Mouse (Mus musculus): ENCODE data around the gene Glmp. TPM values are rescaled to one million over a fixed set of nuclear protein-coding genes. Genes with fewer than 3 reads are reported as not detected.

Glmp gene
- total and polyA plus RNA-seq, 3 experiments = 42.7 to 163 (median 75.6) TPM

DNA sequence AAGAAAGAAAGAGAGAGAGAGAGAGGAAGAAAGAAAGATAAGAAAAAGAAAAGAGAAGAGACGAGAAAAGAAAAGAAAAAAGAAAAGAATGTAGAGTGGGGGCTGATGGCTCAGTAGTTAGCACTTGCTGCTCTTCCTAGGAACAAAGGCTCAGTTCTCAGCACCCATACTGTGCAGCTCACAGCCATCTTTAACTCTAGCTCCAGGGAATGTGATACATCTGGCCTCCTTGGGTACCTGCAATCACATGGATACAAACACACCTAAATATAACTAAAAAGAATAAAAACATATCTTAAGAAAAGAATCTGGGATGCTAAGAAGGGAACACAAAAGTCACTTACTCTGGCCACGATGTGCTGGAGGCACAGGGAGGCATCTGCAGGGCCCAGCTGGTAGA lies 48.7 kb upstream of the Glmp start:
- Histone ChIP-seq H3K27me3 (replicated peaks) (no peaks in the 10 kb centered on the region), H3K4me2 (ENCODE audit: insufficient read depth, low read depth, poor library complexity, severe bottlenecking) (no peak overlapping the region), H3K4me1 (ENCODE audit: control insufficient read depth in 1 of 2, insufficient read depth in 2 of 2) (no peaks in the 10 kb centered on the region), H3K27ac (ENCODE audit: insufficient read depth, low read depth) (no peak overlapping the region), H3K79me2 (replicated peaks; ENCODE audit: control insufficient read depth, extremely low read depth, insufficient read depth, poor library complexity, severe bottlenecking) (no peaks in the 10 kb centered on the region), H3K4me3 (replicated peaks in 1 of 3; ENCODE audit: low read depth in 2 of 3, low read length in 2 of 3, poor library complexity in 1 of 3) (no peak overlapping the region), H3K36me3 (replicated peaks in 1 of 2; ENCODE audit: control insufficient read depth in 1 of 2, insufficient read depth in 1 of 2, low read length in 1 of 2) (no peaks in the 10 kb centered on the region), H3K9ac (ENCODE audit: insufficient read depth, low read depth) (no peak overlapping the region), H3K9me3 (replicated peaks; ENCODE audit: low read length) (no peaks in the 10 kb centered on the region)
- in situ Hi-C loops (cut with MboI; ENCODE audit: low pct_ligation_motif_present, low pct_unique_long_range_greater_than_20kb, low sequenced_read_pairs) = no loop called here
- TF ChIP-seq MEF2A (IDR thresholded peaks at IDR 0.05; ENCODE audit: borderline replicate concordance, low read depth, low read length) (no peak), CHD1 (IDR thresholded peaks at IDR 0.05; ENCODE audit: low read depth, low read length) (no peak), IRF4 (IDR thresholded peaks at IDR 0.05; ENCODE audit: low read depth, low read length) (no peak), BHLHE40 (IDR thresholded peaks at IDR 0.05; ENCODE audit: low read depth, low read length) (no peak), CTCF (conservative IDR thresholded peaks at IDR 0.05 in 1 of 2, IDR thresholded peaks at IDR 0.05 in 1 of 2; ENCODE audit: low read depth in 2 of 2, low read length in 2 of 2) (no peak), TBP (conservative IDR thresholded peaks at IDR 0.05; ENCODE audit: low read depth, low read length) (no peak), SMC3 (IDR thresholded peaks at IDR 0.05; ENCODE audit: low read depth, low read length) (no peak), NRF1 (IDR thresholded peaks at IDR 0.05; ENCODE audit: low read depth, low read length) (no peak), CHD2 (IDR thresholded peaks at IDR 0.05; ENCODE audit: low read length) (no peak)
- no peak for DNase-seq (ENCODE audit: extremely low read depth)
- dilution Hi-C loops (cut with MboI; ENCODE audit: extremely low pct_ligation_motif_present, extremely low pct_unique_long_range_greater_than_20kb, low sequenced_read_pairs) = no loop called here

DNA sequence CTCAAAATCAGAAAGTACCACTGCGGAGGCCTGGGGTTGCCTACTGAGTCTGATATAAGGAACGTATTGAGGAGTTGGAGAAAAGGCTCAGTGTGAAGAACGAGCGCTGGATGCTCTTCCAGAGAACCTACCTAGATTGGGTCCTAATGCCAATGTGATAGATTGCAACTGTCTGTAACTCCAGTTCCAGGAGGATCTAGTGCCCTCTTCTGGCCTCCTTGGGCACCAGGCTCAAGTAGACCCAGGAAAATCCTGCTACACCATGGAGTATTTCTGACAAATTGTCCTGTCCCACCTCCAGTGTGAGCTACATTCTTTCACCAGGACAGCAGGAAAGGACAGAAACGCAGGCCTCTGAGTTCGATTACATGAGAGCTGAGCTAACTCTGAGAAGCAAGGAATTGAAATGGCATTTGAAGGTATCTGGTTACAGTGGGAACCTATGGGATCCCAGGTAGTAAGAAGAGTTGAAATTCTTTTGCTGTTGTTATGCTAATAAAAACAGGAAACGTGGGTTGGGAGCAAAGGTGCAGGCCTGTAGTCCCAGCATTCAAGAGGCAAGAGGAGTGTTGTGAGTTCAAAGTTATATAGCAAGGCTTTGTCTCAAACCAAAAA lies 48.2 kb upstream of the Glmp start:
- TF ChIP-seq CTCF (conservative IDR thresholded peaks at IDR 0.05 in 1 of 2, IDR thresholded peaks at IDR 0.05 in 1 of 2; ENCODE audit: low read depth in 2 of 2, low read length in 2 of 2) = peak in 1 of 2 experiments; percentile 64; a peak in 2 of 4 replicates
- peak; percentile 48 for TF ChIP-seq RAD21 (IDR thresholded peaks at IDR 0.05; ENCODE audit: low read depth, low read length)
- TF ChIP-seq NRF1 (IDR thresholded peaks at IDR 0.05; ENCODE audit: low read depth, low read length) = no peak
- no peak for TF ChIP-seq ZMIZ1 (IDR thresholded peaks at IDR 0.05; ENCODE audit: low read depth, low read length)
- TF ChIP-seq SMC3 (IDR thresholded peaks at IDR 0.05; ENCODE audit: low read depth, low read length) = peak; percentile 44
- H3K36me3 ChIP-seq (replicated peaks in 1 of 2; ENCODE audit: control insufficient read depth in 1 of 2, insufficient read depth in 1 of 2, low read length in 1 of 2) = no peaks in the 10 kb centered on the region
- no peaks in the 10 kb centered on the region for H3K9me3 ChIP-seq (replicated peaks; ENCODE audit: low read length)
- H3K27ac ChIP-seq (ENCODE audit: insufficient read depth, low read depth) = no peak overlapping the region
- no peak overlapping the region for H3K4me3 ChIP-seq (replicated peaks in 1 of 3; ENCODE audit: low read depth in 2 of 3, low read length in 2 of 3, poor library complexity in 1 of 3)
- H3K4me2 ChIP-seq (ENCODE audit: insufficient read depth, low read depth, poor library complexity, severe bottlenecking) = no peak overlapping the region
- in situ Hi-C loops (cut with MboI; ENCODE audit: low pct_ligation_motif_present, low pct_unique_long_range_greater_than_20kb, low sequenced_read_pairs) = no loop called here
- H3K4me1 ChIP-seq (ENCODE audit: control insufficient read depth in 1 of 2, insufficient read depth in 2 of 2) = no peaks in the 10 kb centered on the region
- no peaks in the 10 kb centered on the region for H3K79me2 ChIP-seq (replicated peaks; ENCODE audit: control insufficient read depth, extremely low read depth, insufficient read depth, poor library complexity, severe bottlenecking)
- H3K9ac ChIP-seq (ENCODE audit: insufficient read depth, low read depth) = no peak overlapping the region
- no peaks in the 10 kb centered on the region for H3K27me3 ChIP-seq (replicated peaks)
- dilution Hi-C loops (cut with MboI; ENCODE audit: extremely low pct_ligation_motif_present, extremely low pct_unique_long_range_greater_than_20kb, low sequenced_read_pairs) = no loop called here
- no peak for DNase-seq (ENCODE audit: extremely low read depth)

DNA sequence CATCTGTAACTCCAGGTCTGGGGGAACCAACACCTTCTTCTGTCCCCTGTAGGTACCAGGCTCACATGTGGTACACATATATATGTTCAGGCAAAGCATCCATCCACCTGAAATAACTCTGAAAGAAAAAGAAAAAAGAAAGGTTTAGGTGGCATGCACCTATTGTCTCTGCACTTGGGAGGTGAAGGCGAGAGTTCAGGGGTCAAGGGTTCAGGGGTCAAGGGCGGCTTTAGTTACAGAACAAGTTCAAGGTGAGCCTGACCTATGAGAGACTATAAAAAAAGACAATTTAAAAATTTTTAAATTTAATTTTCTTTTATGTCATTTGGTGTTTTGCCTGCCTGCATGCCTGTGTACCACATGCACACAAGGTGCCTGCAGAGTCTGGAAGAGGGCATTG lies 44.8 kb upstream of the Glmp start:
- in situ Hi-C loops (cut with MboI; ENCODE audit: low pct_ligation_motif_present, low pct_unique_long_range_greater_than_20kb, low sequenced_read_pairs) = no loop called here
- Histone ChIP-seq H3K36me3 (replicated peaks in 1 of 2; ENCODE audit: control insufficient read depth in 1 of 2, insufficient read depth in 1 of 2, low read length in 1 of 2) (peaks cover 1 to 10% of the 10 kb centered on the region in 2 experiments), H3K9ac (ENCODE audit: insufficient read depth, low read depth) (no peak overlapping the region), H3K4me1 (ENCODE audit: control insufficient read depth in 1 of 2, insufficient read depth in 2 of 2) (no peaks in the 10 kb centered on the region), H3K4me2 (ENCODE audit: insufficient read depth, low read depth, poor library complexity, severe bottlenecking) (no peak overlapping the region), H3K27me3 (replicated peaks) (no peaks in the 10 kb centered on the region), H3K9me3 (replicated peaks; ENCODE audit: low read length) (no peaks in the 10 kb centered on the region), H3K79me2 (replicated peaks; ENCODE audit: control insufficient read depth, extremely low read depth, insufficient read depth, poor library complexity, severe bottlenecking) (no peaks in the 10 kb centered on the region), H3K4me3 (replicated peaks in 1 of 3; ENCODE audit: low read depth in 2 of 3, low read length in 2 of 3, poor library complexity in 1 of 3) (no peak overlapping the region), H3K27ac (ENCODE audit: insufficient read depth, low read depth) (no peak overlapping the region)
- DNase-seq (ENCODE audit: extremely low read depth) = no peak
- no peak for TF ChIP-seq ZKSCAN1 (IDR thresholded peaks at IDR 0.05; ENCODE audit: borderline replicate concordance, low read depth, low read length)
- no peak for TF ChIP-seq USF2 (conservative IDR thresholded peaks at IDR 0.05; ENCODE audit: low read depth, low read length)
- no peak for TF ChIP-seq ELF1 (IDR thresholded peaks at IDR 0.05; ENCODE audit: low read depth, low read length)
- no peak for TF ChIP-seq MAZ (IDR thresholded peaks at IDR 0.05; ENCODE audit: low read depth, low read length)
- no peak for TF ChIP-seq MAX (IDR thresholded peaks at IDR 0.05; ENCODE audit: low read length)
- no peak for TF ChIP-seq UBTF (IDR thresholded peaks at IDR 0.05; ENCODE audit: low read depth, low read length)
- no peak for TF ChIP-seq CHD1 (IDR thresholded peaks at IDR 0.05; ENCODE audit: low read depth, low read length)
- TF ChIP-seq EP300 (IDR thresholded peaks at IDR 0.05; ENCODE audit: low read length) = no peak
- TF ChIP-seq USF1 (IDR thresholded peaks at IDR 0.05; ENCODE audit: low read depth, low read length) = no peak
- TF ChIP-seq ZC3H11A (IDR thresholded peaks at IDR 0.05; ENCODE audit: low read depth, low read length) = no peak
- dilution Hi-C loops (cut with MboI; ENCODE audit: extremely low pct_ligation_motif_present, extremely low pct_unique_long_range_greater_than_20kb, low sequenced_read_pairs) = no loop called here
